Mouse (Mus musculus) B cell, adult (primary cell): ENCODE data around the gene Dnase1l2. TPM values are rescaled to one million over a fixed set of nuclear protein-coding genes. Genes with fewer than 3 reads are reported as not detected.

Source experiments
- total RNA-seq: library from RNA; stranded (reverse); gene quantifications from 4 replicates; pipeline ENCODE4 v1.2.4, GENCODE M21; 2023; ENCODE audit not compliant: inconsistent age

Dnase1l2 gene
- 3.5 to 8.3 TPM (median 5.4 TPM) in 4 replicates for total RNA-seq

GRCm38 (mm10) chr17:24442632-24443155 is at the start of gene Dnase1l2:
Dnase1l2 (minus strand) TSS chr17:24443105.

DNA sequence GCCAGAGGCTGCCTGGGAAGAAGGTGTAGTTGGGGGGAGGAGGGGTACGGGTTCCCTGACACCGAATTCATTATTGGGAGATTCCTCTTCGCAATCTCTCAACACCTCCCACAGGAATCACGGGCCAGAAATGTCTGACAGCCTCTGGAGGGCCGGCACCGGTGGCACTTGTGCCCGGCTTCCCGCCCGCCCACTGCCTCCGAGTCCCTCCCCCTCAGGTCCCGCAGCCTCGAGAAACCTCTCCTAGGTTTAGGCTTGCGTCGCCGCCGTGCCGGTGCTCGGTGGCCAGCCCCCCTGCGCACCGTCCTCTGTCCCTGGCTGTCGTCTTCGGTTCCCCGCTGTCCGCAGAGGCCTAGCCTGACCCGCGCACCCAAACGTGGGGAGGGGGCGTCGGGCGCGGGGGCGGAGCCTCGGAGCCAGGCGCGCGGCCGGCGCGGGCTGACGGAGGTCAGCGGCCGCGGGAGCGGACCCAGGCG is 45.3 kb upstream of the Dnase1l2 start, which contains the start of gene Caskin1:
Gene Caskin1, plus strand, starts transcription at position 416 of the 476 bp plus-strand sequence.

GRCm38 (mm10) chr17:24478663-24479380 is 35.9 kb upstream of the Dnase1l2 start, which contains the start of gene Mlst8:
Mlst8 (minus strand) TSS chr17:24479078.

GRCm38 (mm10) chr17:24473612-24474275 is 30.8 kb upstream of the Dnase1l2 start, which contains the start of gene Bricd5:
Bricd5 (plus strand) TSS chr17:24473884.

DNA sequence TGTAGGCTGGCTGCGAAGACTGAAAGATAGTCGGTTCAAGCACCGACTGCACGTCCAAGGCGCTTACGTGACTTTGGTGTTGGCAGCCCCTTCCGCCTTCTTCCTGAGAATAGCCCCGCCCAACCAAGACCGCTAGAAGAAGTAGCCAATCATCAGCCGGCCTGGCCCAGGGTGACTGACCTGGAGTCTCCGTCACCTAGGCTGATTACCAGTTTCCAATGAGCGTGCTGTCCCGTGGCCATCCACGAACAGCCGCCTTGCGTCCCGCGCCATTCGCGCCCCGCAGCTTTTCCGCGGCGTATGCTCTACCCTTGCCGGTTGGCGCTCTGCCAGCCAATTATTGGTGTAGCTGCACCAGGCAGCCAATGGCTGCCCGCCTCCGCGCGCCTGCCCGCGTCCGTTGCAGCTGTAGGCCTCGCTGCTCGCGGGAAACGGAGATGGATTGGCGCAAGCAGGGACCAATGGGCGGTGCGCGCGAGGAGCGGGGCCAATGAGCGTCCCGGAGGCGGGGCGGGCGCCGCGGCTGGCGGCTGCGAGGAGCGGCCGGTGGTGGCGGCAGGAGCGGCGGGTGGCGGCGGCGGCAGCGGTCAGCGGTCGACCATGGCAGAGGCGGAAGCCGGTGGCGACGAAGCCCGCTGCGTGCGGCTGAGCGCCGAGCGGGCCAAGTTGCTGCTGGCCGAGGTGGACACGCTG is 27.2 kb upstream of the Dnase1l2 start, which contains the start of the genes E4f1 and Pgp:
Gene E4f1, minus strand, starts transcription at position 404 of the 693 bp plus-strand sequence.
Gene Pgp, plus strand, starts transcription at position 483 of the 693 bp plus-strand sequence.

DNA sequence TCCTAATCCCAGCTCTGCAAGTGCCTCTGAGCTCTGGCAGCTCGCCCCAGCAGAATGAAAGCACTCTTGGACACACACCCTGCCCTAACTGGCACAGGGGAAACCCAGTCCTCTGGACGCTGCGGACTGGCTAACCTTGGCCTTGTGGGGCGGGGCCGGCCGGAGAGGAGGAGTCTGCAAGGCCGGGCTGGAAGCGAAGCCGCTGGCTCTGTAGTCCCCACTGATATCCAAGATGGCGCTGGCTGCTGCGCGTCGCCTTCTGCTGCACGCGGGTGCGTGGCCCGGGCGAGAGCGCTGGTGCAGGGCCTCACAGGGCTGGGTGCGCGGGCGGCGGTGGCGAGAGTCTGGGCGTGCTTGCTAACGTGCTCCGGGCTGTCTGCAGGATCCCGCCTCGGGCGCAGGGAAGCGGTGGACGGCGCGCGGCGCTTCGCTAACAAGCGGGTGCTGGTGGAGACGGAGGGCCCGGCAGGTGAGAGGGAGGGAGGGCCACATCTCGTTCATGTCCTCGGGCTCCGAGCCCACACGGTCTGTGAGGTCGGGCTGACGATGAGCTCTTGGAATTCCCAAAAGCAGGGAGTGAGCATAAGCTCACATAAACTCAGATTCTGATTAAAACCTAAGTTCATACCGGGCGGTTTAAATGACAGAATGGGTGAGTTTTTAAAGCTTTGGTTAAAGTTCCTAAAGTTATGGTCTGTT is 16.3 kb downstream of the Dnase1l2 start, which contains the start of gene Eci1:
Gene Eci1, plus strand, starts transcription at position 171 of the 699 bp plus-strand sequence.

DNA sequence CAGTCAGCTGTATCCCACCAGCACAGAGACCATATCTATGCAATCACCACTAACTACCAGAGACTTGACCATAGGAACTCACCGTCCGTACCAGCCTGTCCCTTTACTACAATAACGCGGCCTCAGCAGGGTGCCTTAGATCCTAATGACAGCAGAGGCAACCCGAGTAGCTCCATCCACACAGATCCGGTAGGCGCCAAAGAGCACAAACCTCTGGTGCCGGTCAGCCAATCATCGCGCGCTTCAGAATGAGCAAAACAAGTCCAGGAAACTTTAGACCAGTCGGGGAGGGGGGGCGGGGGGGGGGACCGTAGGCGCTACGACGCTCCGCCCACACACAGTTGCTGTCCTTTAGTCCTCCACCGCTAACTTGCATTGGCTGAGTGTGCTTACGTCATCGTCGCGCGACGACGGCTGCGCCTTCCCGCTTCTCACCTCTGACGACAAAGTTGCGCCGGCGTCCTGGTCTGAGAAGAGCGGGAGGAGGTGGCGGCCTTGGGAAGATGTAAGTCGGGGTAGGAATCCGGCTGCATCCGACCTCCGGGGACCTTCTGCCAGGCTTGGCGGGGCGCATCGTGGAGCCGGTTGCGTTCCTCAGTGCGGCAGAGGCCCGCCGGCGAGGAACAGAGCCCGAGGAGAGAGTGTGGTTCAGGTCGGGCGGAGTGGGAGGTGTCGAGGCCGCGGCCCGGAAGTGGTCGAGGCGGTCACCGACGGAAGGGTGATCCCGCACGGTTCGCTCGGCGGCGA is 28.5 kb downstream of the Dnase1l2 start, which contains the start of gene Rnps1:
Gene Rnps1, plus strand, starts transcription at position 336 of the 747 bp plus-strand sequence.

Other genes starting within 250 kb of the Dnase1l2 start
- 0.61 to 1.9 TPM (median 0.68 TPM) in 4 replicates for gene Tbc1d24, start 237.5 kb downstream of the Dnase1l2 start, total RNA-seq
- 0.19 to 0.48 TPM (median 0.32 TPM) in 4 replicates for gene Ntn3, start 233.6 kb downstream of the Dnase1l2 start, total RNA-seq
- 7.8 to 10.4 TPM (median 9.1 TPM) in 4 replicates for gene Tedc2, start 222.3 kb downstream of the Dnase1l2 start, total RNA-seq
- 8.9 to 15.0 TPM (median 12.2 TPM) in 4 replicates for gene Ccnf, start 191.6 kb downstream of the Dnase1l2 start, total RNA-seq
- gene Abca17, start 92.0 kb downstream of the Dnase1l2 start, total RNA-seq = 0.09 to 0.30 TPM (median 0.14 TPM) in 4 replicates
- gene Abca3, start 91.2 kb downstream of the Dnase1l2 start, total RNA-seq = 50.7 to 55.1 TPM (median 52.7 TPM) in 4 replicates
- 154 to 168 TPM (median 161 TPM) in 4 replicates for gene Rnps1, start 28.5 kb downstream of the Dnase1l2 start, total RNA-seq
- gene Eci1, start 16.5 kb downstream of the Dnase1l2 start, total RNA-seq = 22.7 to 27.4 TPM (median 27.0 TPM) in 4 replicates
- gene E4f1, start 27.2 kb upstream of the Dnase1l2 start, total RNA-seq = 58.4 to 75.5 TPM (median 64.9 TPM) in 4 replicates
- gene Pgp, start 27.3 kb upstream of the Dnase1l2 start, total RNA-seq = 17.0 to 19.8 TPM (median 18.8 TPM) in 4 replicates
- 0.71 to 1.2 TPM (median 0.95 TPM) in 4 replicates for gene Bricd5, start 30.8 kb upstream of the Dnase1l2 start, total RNA-seq
- 18.2 to 22.4 TPM (median 20.5 TPM) in 4 replicates for gene Mlst8, start 36.0 kb upstream of the Dnase1l2 start, total RNA-seq
- gene Caskin1, start 45.5 kb upstream of the Dnase1l2 start, total RNA-seq = not detected in 4 replicates
- gene Traf7, start 84.8 kb upstream of the Dnase1l2 start, total RNA-seq = 201 to 215 TPM (median 211 TPM) in 4 replicates
- gene Rab26, start 91.1 kb upstream of the Dnase1l2 start, total RNA-seq = 1.0 to 1.9 TPM (median 1.2 TPM) in 4 replicates
- gene Pkd1, start 106.7 kb upstream of the Dnase1l2 start, total RNA-seq = 71.1 to 75.5 TPM (median 72.5 TPM) in 4 replicates
- gene Tsc2, start 189.5 kb upstream of the Dnase1l2 start, total RNA-seq = 84.9 to 110 TPM (median 98.3 TPM) in 4 replicates
- gene Nthl1, start 189.6 kb upstream of the Dnase1l2 start, total RNA-seq = 2.8 to 11.3 TPM (median 4.9 TPM) in 4 replicates
- gene Slc9a3r2, start 207.2 kb upstream of the Dnase1l2 start, total RNA-seq = 0.48 to 0.51 TPM in 2 of 4 replicates, not detected in the others
- gene Npw, start 215.4 kb upstream of the Dnase1l2 start, total RNA-seq = not detected in 4 replicates
- 52.7 to 59.6 TPM (median 57.9 TPM) in 4 replicates for gene Zfp598, start 226.6 kb upstream of the Dnase1l2 start, total RNA-seq
- gene Syngr3, start 246.8 kb upstream of the Dnase1l2 start, total RNA-seq = not detected in 4 replicates